Mouse (Mus musculus) layer of hippocampus, adult 9-11 months (tissue): ENCODE results near the gene Gxylt2.

Source experiments
- DNase-seq: peaks from one replicate; pipeline ENCODE4 v3.0.0; 2022

The Gxylt2 gene

DNA sequence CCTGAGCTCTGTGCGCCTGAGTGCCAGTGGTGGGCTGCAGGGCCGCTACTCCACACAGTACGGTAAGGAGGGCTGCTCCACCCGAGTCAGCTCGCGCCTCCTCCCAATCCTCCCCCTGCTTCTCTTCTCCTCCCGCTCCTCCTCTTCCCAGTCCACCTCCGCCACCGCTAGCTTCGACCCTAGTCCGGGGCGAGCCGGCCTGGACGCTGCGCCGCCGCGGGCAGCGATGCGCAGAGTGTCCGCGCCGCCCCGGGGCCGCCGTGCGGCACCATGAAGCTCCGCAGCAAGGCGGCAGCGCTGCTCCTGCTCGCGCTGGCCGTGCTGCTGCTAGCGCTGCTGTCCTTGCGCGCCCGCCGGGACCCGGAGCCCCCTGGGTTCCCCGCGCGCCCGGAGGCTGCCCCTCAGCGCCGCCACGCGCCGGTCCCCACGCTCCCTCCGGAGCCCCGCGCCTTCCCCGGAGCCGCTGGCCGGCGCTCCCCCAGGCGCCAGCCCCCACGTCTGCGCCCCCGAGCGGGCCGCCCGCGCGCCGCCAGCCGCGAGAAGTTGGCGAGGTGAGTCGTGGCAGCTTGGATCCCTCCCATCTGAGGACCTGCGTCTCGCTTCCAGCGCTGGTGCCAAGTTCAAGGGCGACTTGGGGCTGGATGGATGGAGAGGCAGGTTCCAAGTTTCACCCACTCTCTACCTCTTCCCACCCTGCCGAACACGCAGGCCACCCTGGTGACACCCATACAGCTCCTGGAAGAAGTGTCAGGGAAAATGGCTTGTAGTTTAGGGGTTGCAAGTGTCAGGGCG, at the start of gene Gxylt2:
Gene Gxylt2 (plus strand): TSS at position 161 of the 792 bp plus-strand sequence.
- peak; percentile 19 for DNase-seq

DNA sequence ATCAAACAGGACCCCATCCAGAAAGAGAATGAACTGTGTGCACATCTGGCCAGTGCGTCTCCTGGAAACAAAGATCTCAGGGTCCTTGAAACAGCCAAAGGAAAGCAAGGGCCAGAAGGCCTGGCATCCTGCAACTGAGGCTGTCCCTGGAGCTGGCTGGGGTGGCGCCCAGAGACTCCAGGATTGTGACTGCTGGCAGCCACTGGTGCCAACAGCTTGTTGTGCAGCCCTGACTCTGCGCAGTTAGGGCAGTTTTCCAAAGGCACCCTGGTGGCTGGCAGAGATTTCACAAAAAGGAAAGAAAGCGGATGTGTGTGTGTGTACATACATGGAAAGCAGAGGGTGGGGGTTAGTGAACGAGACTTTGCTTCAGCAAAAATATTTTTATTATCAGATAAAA, 44.1 kb upstream of the Gxylt2 start:
- DNase-seq, result peak; percentile 84

DNA sequence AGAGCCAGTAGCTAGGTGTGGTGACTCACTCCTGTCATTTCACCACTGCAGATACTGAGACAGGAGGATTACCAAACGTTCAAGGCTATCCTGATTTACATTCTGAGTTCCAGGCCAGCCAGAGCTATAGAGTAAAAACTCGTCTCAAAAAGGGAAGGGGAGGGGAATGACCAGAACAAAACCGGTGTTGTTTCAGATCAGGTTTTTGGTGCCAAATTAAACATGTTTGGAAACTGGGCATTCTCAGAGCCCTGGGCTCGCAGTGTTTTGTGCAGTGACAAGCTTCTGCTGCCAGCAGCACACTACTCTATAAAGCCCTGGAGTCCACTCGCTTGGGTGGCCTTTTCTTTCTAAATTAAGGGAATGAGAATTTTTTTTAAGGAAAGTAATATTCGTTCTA, 42.3 kb upstream of the Gxylt2 start:
- DNase-seq, result no peak

DNA sequence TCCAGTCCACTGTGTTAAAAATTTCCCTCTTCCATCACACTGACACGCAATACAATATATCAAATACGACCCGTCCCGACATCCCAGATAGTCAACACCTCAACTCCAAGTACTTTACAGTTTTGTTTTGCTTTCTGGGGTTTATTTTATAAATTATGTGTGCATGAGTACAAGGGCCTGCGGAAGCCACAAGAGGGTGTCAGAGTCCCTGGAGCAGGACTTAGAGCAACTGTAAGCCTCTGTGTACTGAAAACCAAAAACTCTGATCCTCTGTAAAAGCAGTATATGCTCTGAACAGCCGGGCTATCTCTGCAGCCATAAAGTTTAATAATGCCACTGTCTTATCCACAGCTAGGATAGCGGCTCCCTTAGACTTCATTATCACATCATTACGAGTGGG, 36.9 kb upstream of the Gxylt2 start:
- no peak for DNase-seq

DNA sequence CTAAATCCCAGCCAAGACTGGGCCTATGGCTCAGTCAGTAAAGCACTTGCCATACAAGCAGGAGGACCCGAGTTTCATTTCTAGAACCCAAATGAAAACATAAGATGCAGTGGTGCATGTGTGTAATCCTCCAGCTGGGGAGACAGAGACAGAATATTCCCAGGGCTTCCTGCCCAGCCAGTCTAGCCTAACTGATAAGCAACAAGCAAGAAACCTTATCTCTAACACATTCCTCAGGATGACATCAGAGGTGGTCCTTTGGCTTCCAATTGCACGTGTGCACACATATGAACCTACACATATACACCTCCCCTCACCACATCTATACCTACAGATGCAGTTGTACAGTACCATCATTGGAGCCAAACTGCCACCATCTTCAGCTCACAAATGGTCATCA, 35.7 kb upstream of the Gxylt2 start:
- DNase-seq, result no peak

DNA sequence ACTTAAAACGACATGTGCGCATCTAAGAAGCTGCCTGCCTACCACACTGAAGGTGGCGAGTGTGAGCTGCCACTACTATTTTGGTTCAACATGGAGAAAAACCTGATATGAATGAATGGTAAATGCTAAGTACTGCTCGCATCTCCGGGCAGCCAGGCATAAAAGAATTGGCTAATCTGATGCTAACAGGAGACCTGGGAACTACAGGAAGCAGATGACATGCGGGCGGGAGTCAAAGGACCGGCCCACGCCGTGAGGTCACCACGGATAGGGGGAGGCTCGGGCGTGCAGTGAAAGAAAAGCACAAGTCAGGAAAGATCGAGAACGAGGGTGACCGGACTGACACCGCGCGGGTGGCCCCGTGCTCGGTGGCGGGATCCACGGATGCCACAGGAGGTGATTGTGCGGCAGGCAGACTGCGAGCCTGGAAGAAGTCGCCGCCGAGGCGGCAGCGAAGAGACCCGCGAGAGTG, 34.1 kb upstream of the Gxylt2 start:
- DNase-seq, result peak; percentile 40

DNA sequence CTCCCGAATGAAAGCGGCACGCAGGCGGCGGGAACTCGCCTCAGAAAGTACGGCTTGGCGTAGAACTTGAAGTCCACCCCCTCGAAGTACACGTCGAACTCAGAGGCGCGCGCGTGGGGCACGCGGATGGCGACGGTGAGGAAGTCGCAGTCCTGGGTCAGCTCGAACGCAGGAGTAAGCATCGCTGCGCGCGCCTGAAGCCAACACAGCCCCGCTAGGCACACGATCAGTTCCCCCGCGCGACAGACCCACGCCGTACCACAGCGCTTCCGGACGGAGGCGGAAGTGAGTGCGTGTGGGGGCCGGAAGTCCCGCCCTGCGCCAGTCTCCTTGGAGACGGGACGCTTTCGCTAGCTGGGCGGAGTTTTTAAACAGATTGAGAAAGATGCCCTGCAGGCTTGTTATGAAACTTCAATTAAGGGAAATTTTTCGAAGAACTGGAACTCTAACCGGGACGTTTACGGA, 33.6 kb upstream of the Gxylt2 start, which contains the start of gene Shq1:
Gene Shq1 (minus strand): TSS at position 278 of the 465 bp plus-strand sequence.
- peak; percentile 85 for DNase-seq

DNA sequence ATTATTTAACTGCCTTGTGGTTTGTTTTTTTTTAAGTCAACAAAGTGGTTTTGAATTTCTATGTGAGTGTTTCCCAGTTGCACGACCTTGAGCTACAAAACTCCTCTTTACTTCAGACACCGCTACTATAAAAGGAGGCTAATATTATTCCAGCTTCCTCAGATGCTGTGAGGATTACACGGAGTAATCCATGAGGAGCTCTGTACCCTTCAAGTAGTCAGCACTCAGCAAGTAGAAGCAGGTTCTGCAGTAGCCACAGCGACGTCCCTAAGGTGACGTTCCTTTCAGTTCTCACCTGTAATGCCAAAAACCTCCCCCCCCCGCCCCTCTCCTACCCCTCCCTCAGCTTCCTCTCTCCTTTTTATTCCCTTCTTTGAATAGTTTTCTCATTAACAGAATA, 33.1 kb upstream of the Gxylt2 start:
- DNase-seq, result no peak

DNA sequence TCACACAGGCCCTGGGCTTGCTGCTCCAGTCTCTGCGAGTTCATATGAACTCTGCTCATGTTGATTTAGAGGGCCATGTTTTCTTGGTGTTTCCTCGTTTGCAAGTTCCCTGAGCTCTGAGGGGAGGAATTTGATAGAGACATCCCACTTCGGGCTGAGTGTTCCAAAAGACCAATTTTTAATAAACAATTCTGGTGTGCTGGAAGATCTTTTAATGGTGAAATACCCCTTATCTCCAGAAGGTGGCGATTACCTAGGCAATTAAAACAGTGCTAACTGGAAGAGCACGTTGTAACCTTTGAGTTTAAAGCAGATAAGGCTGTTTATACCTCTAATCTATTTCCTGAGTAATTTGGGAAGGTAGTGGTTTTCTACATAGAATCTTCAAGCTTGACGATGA, 29.6 kb upstream of the Gxylt2 start:
- DNase-seq, result no peak

DNA sequence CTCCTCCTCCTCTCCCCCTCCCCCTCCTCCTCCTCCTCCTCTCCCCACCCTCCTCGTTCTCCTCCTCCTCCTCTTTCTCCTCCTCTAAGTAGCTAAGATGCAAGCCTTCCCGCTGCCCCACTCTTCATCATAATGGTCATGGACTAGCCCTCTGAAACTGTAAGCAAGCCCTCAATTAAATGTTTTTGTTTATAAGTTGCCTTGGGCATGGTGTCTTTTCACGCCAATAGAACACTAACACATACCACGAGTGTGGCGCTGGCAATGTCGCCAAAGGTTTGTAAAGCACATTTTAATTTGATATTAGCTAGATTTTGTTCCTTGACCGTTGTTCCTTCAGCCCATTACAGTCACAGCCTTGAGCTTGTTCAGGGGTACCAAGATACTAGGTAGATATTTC, 28.1 kb upstream of the Gxylt2 start:
- no peak for DNase-seq

DNA sequence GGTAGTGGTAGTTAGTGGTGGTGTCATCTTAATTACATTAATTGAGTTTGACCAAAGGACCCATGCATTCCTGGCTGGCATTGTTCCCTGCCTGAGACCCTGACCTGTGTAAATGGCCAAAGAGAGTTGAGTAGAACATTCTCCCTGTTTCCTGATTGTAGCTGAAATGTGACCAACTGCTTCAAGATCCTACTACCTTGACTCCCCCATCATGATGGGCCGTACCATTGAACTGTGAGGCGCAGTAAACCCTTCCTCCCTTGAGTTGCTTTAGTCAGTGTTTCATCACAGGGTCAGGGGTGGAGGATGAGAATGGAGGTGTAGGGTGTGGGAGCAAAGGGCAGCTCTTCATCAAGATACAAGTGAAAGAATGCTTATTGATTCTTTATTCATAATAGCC, 25.9 kb upstream of the Gxylt2 start:
- DNase-seq, result no peak

DNA sequence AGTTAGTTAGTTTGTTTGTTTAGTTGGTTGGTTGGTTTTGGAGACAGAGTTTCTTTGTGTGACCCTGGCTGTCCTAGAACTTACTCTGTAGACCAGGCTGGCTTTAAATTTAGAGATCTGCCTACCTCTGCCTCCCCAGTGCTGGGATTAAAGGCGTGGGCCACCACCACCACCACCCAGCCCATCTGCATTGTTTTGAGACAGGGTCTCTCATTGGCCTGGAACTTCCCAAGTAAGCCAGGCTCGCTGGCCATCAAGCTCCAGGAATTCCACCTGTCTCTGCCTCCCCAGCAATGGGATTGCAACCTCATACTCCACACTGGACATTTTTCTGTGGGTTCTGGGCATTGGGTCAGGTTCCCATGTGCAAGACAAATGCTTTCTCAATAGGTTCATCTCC, 18.2 kb upstream of the Gxylt2 start:
- no peak for DNase-seq

DNA sequence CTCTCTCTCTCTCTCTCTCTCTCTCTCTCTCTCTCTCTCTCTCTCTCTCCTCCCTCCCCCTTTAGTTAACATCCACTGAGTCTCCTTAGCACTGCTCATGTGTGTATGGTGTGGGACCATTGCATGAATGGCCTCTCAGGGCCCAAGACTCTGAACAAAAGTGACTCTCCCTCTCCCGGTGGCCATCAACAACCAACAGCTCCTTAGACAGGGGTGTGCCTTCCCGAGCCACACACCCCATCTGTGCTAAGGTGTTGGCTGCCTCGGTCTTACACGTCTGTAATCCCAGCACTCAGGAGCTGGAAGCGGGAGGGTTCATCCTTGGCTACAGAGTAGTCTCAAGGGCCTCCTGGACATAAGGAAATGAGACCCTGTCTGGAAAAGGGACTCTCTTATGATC, 4.5 kb upstream of the Gxylt2 start:
- no peak for DNase-seq

DNA sequence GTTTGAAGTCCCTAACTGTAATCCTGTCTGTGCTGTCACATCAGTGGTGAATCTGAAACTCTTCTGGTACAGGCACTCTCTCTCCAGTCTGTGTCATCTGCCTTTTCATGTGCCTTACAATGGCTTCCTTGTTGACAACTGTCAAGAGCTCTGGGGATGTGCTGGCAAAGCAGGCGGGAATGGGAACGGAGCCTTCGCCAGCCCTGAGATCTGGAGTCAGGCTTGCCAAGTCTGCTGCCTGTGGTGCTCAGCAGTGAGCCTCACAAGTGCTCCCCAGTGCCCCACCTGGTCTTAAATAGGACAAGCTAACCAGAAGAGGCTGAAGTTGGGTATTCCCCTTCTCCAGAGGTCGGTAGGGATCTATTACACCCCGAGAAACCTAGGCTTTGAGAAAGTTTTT, 3.8 kb upstream of the Gxylt2 start:
- DNase-seq, result peak; percentile 49

DNA sequence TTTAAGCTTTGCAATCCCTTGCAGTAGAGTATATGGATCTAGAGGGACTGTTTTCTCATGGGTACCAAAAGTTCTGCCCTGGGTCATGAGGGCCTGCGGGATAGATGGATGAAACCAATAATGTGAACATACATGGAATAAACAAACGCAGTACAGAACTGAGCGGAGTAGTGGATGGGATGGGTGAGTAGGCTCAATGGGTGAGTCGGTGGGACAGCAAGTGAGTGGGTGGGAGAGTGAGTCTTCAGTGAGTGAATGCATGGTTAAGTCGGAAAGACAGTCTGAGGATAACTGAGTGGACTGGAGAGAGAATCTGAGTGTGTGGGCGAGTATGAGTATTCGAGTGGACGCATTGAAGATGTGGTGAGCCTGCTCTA, 349 bp upstream of the Gxylt2 start:
- DNase-seq, result no peak

DNA sequence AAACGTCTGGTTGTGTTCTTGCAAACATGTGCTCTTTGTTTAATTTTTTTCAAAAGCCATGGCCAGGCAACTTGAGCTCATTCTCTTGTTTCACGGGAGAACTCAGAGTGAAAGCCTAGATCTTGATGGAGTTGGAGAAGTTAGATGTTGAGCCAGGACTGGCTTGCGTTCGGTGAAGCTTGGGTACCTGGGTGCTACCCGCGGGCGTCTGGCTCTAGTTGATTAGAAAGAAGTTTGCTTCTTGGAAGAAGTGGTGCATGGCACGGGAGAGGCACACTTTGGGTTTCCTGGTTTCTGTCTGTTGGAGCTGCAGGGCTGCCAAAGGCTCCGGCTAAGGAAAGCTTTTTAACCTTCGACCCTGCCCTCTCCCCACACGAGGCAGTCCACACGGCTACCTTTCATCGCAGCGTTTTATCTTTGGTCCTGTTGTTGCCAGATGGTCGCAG, 855 bp downstream of the Gxylt2 start:
- DNase-seq, result no peak

DNA sequence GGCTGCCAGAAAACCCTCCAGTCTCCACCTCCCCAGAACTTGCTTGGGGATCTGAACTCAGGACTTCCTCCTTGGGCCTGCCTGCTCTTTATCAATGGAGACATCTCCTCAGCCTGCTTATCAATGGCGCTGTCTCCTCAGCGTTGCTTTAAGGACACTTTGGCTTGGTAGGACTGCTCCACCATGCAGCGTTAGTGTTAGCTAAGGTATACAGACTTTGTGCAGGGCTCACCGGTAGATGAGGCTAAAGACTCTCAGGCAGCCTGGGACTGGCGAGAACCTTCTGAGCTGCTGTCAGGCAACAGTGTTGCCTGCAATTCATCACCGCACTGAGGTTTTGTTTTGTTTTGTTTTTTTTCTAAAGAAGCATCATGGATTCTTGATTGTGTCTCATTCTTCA, 2.3 kb downstream of the Gxylt2 start:
- DNase-seq, result no peak

DNA sequence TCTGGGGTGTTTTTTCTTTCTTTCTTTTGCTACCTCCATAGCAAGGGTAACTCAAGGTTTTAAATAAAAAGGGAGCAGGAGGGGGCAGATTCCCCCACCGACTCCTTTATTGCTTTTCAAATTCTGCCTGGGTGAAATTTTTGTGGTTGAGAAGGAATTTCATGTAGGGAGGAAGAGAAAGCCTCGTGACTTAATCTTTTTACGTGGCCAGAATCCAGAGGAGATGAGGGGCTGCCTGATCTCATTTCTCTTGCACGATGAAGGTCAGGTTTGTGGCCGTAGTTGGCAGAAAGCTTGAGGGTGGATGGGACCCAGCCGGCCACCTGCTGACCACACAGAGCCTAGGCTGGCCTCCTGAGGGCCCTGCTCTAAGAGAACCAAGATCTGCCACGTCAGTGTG, 3.0 kb downstream of the Gxylt2 start:
- DNase-seq, result no peak

DNA sequence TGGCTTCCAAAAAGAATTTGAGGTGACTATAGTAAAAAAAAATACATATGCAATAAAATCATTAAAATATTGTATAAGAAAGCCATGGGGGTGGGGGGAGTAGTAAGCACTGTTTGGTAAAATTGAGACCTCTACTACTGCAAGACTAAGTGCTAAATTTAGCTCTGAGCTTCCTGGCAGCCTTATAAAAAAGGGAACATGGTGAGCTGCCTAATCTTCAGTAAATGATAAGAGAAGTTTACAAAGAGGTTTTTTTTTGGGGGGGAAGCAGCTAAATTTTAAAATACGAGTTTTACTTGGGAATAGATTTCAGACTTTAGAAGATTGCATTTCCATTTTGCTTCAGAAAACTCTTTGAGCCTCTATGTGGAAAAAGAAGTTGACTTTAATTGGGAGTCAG, 3.7 kb downstream of the Gxylt2 start:
- no peak for DNase-seq

DNA sequence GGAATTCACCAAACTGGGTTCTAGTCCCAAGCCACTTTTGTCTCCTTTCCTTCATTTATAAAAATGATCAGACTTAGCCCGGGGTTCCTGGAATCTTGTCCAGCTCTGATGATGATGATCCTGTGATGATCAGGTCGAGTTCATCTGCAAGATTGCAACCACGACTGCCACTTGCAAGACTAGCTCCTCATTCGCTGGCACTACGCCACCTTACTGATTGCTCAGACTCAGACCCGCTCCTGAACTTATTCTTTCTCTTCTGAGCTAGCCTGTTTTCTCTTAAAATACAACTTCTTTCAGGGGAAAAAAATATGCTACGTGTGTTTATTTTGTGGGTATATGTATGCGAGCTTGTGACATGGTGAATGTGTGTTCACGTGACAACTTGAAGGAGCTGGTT, 4.5 kb downstream of the Gxylt2 start:
- DNase-seq, result no peak

DNA sequence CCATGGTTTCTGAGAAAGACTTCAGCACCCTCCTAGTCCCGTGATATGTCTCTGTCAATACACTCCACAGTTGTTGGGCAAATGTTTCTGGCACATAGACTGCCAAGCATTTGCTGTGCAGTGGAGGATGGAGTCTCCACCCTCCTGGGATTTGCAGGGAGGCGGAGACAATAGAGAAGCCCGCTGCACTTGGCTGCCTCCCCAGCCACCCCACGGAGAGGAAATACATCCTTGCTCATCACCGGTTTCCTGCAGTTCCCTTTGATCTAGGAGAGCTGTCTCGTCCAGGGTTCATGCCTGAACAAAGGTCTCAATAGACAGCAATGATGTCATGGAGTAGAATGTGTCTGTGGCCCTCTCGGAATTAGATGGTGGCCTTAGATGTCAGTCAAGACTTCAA, 4.9 kb downstream of the Gxylt2 start:
- peak; percentile 17 for DNase-seq

DNA sequence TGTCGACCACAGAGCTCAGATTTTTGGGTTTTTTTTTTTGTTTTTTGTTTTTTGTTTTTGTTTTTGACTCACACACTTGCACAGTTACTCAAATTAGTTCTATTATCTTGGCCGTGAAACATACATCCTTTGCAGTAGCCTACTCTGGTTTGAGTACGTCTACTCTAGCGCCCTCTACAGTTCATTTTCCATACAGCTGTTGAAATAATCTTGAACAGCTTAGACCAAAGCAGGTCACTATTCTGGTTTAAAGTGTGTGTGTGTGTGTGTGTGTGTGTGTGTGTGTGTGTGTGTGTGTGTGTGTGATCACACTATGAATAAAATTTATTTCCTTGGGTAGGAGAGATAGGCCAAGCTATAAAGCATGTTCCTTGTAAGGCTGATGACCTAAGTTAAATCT, 5.6 kb downstream of the Gxylt2 start:
- DNase-seq, result no peak

DNA sequence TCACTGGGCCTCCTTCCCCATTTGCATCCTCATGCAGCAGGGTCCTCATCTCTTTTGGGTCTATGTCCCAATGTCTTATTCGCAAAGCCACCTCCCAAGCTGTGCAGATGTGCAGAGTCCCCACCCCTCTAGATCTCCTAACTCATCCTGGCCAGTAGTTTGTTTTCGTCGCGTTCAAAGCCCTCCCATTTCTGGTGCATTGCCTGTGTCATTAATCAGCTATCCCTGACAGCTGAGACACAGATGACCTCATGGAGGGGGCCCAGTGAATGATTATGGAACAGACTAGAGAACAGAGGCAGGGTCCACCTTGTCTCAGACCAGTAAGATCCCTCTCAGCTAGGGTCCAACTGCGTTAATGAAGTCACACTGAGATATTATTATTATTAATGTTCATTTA, 6.3 kb downstream of the Gxylt2 start:
- DNase-seq, result no peak

DNA sequence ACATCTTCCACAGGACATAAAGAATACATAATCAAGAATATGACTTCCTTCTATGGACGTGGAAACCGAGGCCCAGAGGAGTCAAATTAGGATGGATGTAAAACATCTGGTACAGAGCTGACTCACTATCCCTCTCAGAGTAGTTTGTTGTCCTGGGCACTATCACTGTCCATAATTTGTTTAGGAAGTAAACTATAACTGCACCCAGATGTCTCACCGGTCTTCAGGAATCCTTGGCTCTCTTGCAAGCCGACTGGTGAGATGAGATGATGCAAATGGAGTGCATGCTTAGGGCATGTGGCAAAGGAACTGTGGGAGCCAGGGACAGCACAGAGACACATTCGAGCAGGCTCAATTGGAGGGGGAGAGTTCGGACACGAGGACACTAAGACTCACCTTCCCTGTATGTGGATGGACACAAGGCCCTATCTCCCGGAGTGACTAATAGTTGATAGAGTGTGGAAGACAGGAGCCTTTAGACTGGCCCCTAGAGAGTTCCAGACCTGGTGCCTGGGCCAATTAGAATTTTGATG, 10.8 kb downstream of the Gxylt2 start:
- no peak for DNase-seq

DNA sequence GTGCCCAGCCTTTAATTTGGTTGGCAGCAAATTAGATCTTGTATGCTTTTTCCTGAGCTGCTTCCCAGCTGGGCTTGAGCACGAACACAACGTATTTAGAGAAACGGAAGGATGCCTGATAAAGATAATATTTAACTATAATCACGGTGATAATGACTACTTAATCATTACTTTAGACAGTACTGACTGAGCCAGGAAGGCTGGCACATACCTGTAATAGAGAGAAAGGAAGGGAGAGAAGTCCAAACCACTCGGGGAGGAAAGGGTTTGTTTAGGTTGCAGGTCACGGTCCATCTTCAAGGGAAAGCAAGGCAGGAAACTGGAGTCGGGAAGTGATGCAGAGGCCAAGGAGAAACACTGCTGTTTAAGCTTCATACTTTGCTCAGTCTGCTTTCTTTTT, 11.6 kb downstream of the Gxylt2 start:
- DNase-seq, result no peak
